ENCODE assay signal across 33 mouse cellular contexts in the genomic region with DNA sequence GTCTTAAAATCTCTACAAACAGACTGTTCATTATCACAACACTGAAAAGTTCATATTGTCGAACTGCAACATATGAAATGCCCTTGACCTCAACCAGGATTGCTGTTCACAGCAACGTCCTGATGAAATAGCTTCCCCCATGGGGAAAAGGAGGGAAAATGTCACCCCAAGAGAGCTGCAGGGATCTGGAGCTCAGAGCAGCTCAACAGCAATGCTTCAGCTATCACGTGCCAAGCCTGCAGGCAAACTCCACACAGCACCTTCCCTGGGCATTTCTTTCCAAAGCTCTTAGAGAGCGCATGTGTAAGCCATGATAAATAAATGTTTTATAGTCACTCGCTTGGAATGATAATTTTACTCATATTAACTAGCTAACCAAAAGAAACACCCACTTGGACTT. TPM values are rescaled to one million over a fixed set of nuclear protein-coding genes. Genes with fewer than 3 reads are reported as not detected.
DNase-seq lines count a peak whose midpoint lies in the region; ATAC-seq and TF ChIP-seq lines count a peak whose summit lies in the region.
"Had no signal": no experiment of that assay in that cellular context is flagged by ENCODE, and none has a peak within 500 bp of the region (broad histone marks: within the 10 kb centered on the region; RNA-seq: fewer than 3 reads in every experiment).

No protein-coding gene starts in this region.

- intact Hi-C loops in heart, postnatal 10 days (cut with DNase I), result no loop called here
- intact Hi-C loops in heart, adult 2 months (cut with DNase I), result no loop called here

- peaks cover 26% of the 10 kb centered on the region for H3K4me1 ChIP-seq in heart, embryonic 12.5 days (replicated peaks)
- no peaks in the 10 kb centered on the region; the same call in 1 of the 2 replicates for H3K4me1 ChIP-seq in heart, postnatal 0 days (ENCODE audit: control insufficient read depth, insufficient read depth)
- H3K4me1 ChIP-seq in heart, adult 2 months (ENCODE audit: control insufficient read depth, insufficient read depth, low read length), result peaks cover 1% of the 10 kb centered on the region; the same call in 1 of the 2 replicates
- no peaks in the 10 kb centered on the region for H3K4me1 ChIP-seq in kidney, embryonic 15.5 days
- peaks cover under 1% of the 10 kb centered on the region; the same call in 1 of the 2 replicates for H3K4me1 ChIP-seq in neural tube, embryonic 15.5 days
- H3K4me1 ChIP-seq: embryonic facial prominence, embryonic 12.5 days; hindbrain, embryonic 10.5 days; hindbrain, embryonic 15.5 days; limb, embryonic 10.5 days; limb, embryonic 15.5 days; liver, embryonic 13.5 days; megakaryocyte, embryonic 14.5 days; midbrain, embryonic 12.5 days; neural tube, embryonic 12.5 days had no signal

- WGBS in heart, embryonic 12.5 days, result 70% methylated on average over 5 of the region's 5 CpGs
- 38% methylated on average over 5 of the region's 5 CpGs for WGBS in heart, postnatal 0 days
- 56% methylated on average over 5 of the region's 5 CpGs for WGBS in heart, adult 2 months
- 80% methylated on average over 5 of the region's 5 CpGs for WGBS in kidney, embryonic 15.5 days
- WGBS in neural tube, embryonic 15.5 days, result 79% methylated on average over 5 of the region's 5 CpGs

- H3K9me3 ChIP-seq in heart, embryonic 12.5 days (replicated peaks), result no peaks in the 10 kb centered on the region
- H3K9me3 ChIP-seq in heart, postnatal 0 days (replicated peaks; ENCODE audit: control insufficient read depth, low read length), result no peaks in the 10 kb centered on the region
- no peaks in the 10 kb centered on the region for H3K9me3 ChIP-seq in kidney, embryonic 15.5 days (replicated peaks)
- H3K9me3 ChIP-seq in neural tube, embryonic 15.5 days (replicated peaks), result no peaks in the 10 kb centered on the region
- H3K9me3 ChIP-seq: embryonic facial prominence, embryonic 12.5 days; hindbrain, embryonic 10.5 days; hindbrain, embryonic 15.5 days; limb, embryonic 10.5 days; limb, embryonic 15.5 days; liver, embryonic 13.5 days; megakaryocyte, embryonic 14.5 days; midbrain, embryonic 12.5 days; neural tube, embryonic 12.5 days had no signal

- peaks cover 12% of the 10 kb centered on the region for H3K36me3 ChIP-seq in heart, embryonic 12.5 days
- H3K36me3 ChIP-seq in heart, postnatal 0 days (replicated peaks; ENCODE audit: control insufficient read depth, insufficient read depth, low read length), result no peaks in the 10 kb centered on the region
- peaks cover 3% of the 10 kb centered on the region; the same call in 1 of the 2 replicates for H3K36me3 ChIP-seq in heart, adult 2 months (ENCODE audit: control insufficient read depth, insufficient read depth, low read length)
- peaks cover 10% of the 10 kb centered on the region for H3K36me3 ChIP-seq in kidney, embryonic 15.5 days
- peaks cover 17% of the 10 kb centered on the region for H3K36me3 ChIP-seq in neural tube, embryonic 15.5 days
- H3K36me3 ChIP-seq: liver, embryonic 13.5 days had no signal

- no peak for TF ChIP-seq POLR2A in heart, adult 2 months (IDR thresholded peaks at IDR 0.05; ENCODE audit: insufficient read depth, low read depth, low read length)

- no peak overlapping the region for H3K9ac ChIP-seq in heart, embryonic 12.5 days
- no peak overlapping the region for H3K9ac ChIP-seq in heart, postnatal 0 days (replicated peaks; ENCODE audit: low read depth, low read length)
- no peak overlapping the region for H3K9ac ChIP-seq in heart, adult 2 months (ENCODE audit: low read depth, low read length)
- no peak overlapping the region for H3K9ac ChIP-seq in kidney, embryonic 15.5 days
- H3K9ac ChIP-seq in neural tube, embryonic 15.5 days (replicated peaks), result no peak overlapping the region
- H3K9ac ChIP-seq: embryonic facial prominence, embryonic 12.5 days; hindbrain, embryonic 15.5 days; limb, embryonic 15.5 days; liver, embryonic 13.5 days; midbrain, embryonic 12.5 days; neural tube, embryonic 12.5 days had no signal

- ATAC-seq in heart, embryonic 12.5 days (ENCODE audit: insufficient number of reproducible peaks, low FRiP score), result no peak
- peak; percentile 64; the same call in 1 of the 2 replicates for ATAC-seq in heart, postnatal 0 days (ENCODE audit: insufficient read depth, low read depth)
- ATAC-seq in kidney, embryonic 15.5 days (replicated peaks; ENCODE audit: low FRiP score), result no peak
- ATAC-seq in neural tube, embryonic 15.5 days (ENCODE audit: low FRiP score), result no peak
- ATAC-seq: forebrain, embryonic 14.5 days; inflammation-experienced regulatory T-cells, adult 6 months; lung, postnatal 0 days had no signal

- H3K79me2 ChIP-seq in heart, adult 2 months (replicated peaks; ENCODE audit: control insufficient read depth, insufficient read depth, low read length), result no peaks in the 10 kb centered on the region

- no peak for TF ChIP-seq EP300 in heart, postnatal 0 days (IDR thresholded peaks at IDR 0.05; ENCODE audit: low read depth)
- TF ChIP-seq EP300 in heart, adult 2 months (IDR thresholded peaks at IDR 0.05; ENCODE audit: insufficient read depth, low read depth, low read length), result no peak

- H3K27me3 ChIP-seq in heart, embryonic 12.5 days (replicated peaks), result no peaks in the 10 kb centered on the region
- no peaks in the 10 kb centered on the region for H3K27me3 ChIP-seq in heart, postnatal 0 days (ENCODE audit: control insufficient read depth, insufficient read depth, low read length)
- H3K27me3 ChIP-seq in heart, adult 2 months (ENCODE audit: control insufficient read depth, insufficient read depth, low read length), result no peaks in the 10 kb centered on the region
- H3K27me3 ChIP-seq in kidney, embryonic 15.5 days, result no peaks in the 10 kb centered on the region
- H3K27me3 ChIP-seq in neural tube, embryonic 15.5 days (replicated peaks), result no peaks in the 10 kb centered on the region
- H3K27me3 ChIP-seq: embryonic facial prominence, embryonic 12.5 days; hindbrain, embryonic 15.5 days; limb, embryonic 15.5 days; liver, embryonic 13.5 days; midbrain, embryonic 12.5 days; neural tube, embryonic 12.5 days had no signal

- no peak for DNase-seq in heart, postnatal 10 days
- DNase-seq in heart, postnatal 0 days (ENCODE audit: low spot score), result peak; percentile 42
- DNase-seq in heart, adult 2 months, result no peak
- DNase-seq in kidney, postnatal 36 days, result peak; percentile 25 to 37
- DNase-seq: B cell, adult 2 months; cerebellum, adult 11 months; cerebellum, adult 9-10 months; embryo, embryonic 11 days; gastrocnemius, postnatal 25 days; heart, adult 18-20 months; layer of hippocampus, adult 9-11 months; liver, embryonic 13.5 days; lung, adult 18-20 months; lung, postnatal 4 days; right cerebral cortex, postnatal 4 days; thymus, adult 18-20 months; thymus, postnatal 25 days had no signal

- no peak for TF ChIP-seq CTCF in heart, postnatal 0 days (IDR thresholded peaks at IDR 0.05; ENCODE audit: low read depth)
- no peak for TF ChIP-seq CTCF in heart, adult 2 months (IDR thresholded peaks at IDR 0.05)

- H3K4me2 ChIP-seq in heart, embryonic 12.5 days, result no peak overlapping the region
- no peak overlapping the region for H3K4me2 ChIP-seq in heart, postnatal 0 days (ENCODE audit: low read depth, low read length)
- no peak overlapping the region for H3K4me2 ChIP-seq in kidney, embryonic 15.5 days
- H3K4me2 ChIP-seq in neural tube, embryonic 15.5 days, result no peak overlapping the region
- H3K4me2 ChIP-seq: embryonic facial prominence, embryonic 12.5 days; hindbrain, embryonic 15.5 days; limb, embryonic 15.5 days; liver, embryonic 13.5 days; midbrain, embryonic 12.5 days; neural tube, embryonic 12.5 days had no signal

- H3K27ac ChIP-seq in heart, embryonic 12.5 days (ENCODE audit: poor library complexity, severe bottlenecking), result 0 out of 2 replicates have a peak overlapping the region, but pooled peaks have one; percentile 21
- peak overlapping the region; percentile 49 for H3K27ac ChIP-seq in heart, postnatal 0 days (ENCODE audit: low read depth)
- no peak overlapping the region; the same call in 1 of the 2 replicates for H3K27ac ChIP-seq in heart, adult 2 months
- H3K27ac ChIP-seq in kidney, embryonic 15.5 days, result no peak overlapping the region
- no peak overlapping the region for H3K27ac ChIP-seq in neural tube, embryonic 15.5 days (replicated peaks)
- H3K27ac ChIP-seq: embryonic facial prominence, embryonic 12.5 days; hindbrain, embryonic 10.5 days; hindbrain, embryonic 15.5 days; limb, embryonic 10.5 days; limb, embryonic 15.5 days; liver, embryonic 13.5 days; midbrain, embryonic 12.5 days; neural tube, embryonic 12.5 days; stomach, postnatal 0 days had no signal

- H3K4me3 ChIP-seq in heart, embryonic 12.5 days, result no peak overlapping the region
- no peak overlapping the region for H3K4me3 ChIP-seq in heart, postnatal 0 days (ENCODE audit: low read depth, low read length)
- H3K4me3 ChIP-seq in heart, adult 2 months, result no peak overlapping the region
- no peak overlapping the region for H3K4me3 ChIP-seq in kidney, embryonic 15.5 days (replicated peaks)
- H3K4me3 ChIP-seq in neural tube, embryonic 15.5 days (replicated peaks), result no peak overlapping the region
- H3K4me3 ChIP-seq: embryonic facial prominence, embryonic 12.5 days; hindbrain, embryonic 10.5 days; hindbrain, embryonic 15.5 days; limb, embryonic 10.5 days; limb, embryonic 15.5 days; liver, embryonic 13.5 days; megakaryocyte, embryonic 14.5 days; midbrain, embryonic 12.5 days; myocyte; neural tube, embryonic 12.5 days had no signal

RNA-seq across cellular contexts. Expression of gene Ift81, which starts 42.3 kb away (rescaled TPM):
- 25.2 and 30.0 TPM in 2 replicates for polyA plus RNA-seq in heart, embryonic 12.5 days (2016; fragmentation: Nextera tagmentation; extraction: Ambion mirVana)
- total RNA-seq in heart, postnatal 10 days (2021), result 10 to 100 TPM; 51.7 to 53.1 TPM
- 36.3 and 43.8 TPM in 2 replicates for total RNA-seq in heart, postnatal 0 days (2014; rRNA removed; ENCODE audit: low replicate concordance)
- 50.3 and 51.6 TPM in 2 replicates for polyA plus RNA-seq in heart, postnatal 0 days (2015; fragmentation: Nextera tagmentation; extraction: Ambion mirVana)
- total RNA-seq in heart, adult 2 months (2021), result 10 to 100 TPM; 78.1 to 97.0 TPM
- 11.4 and 25.3 TPM in 2 replicates for polyA plus RNA-seq in heart, adult 2 months (2012; rRNA removed)
- 41.4 and 43.0 TPM in 2 replicates for polyA plus RNA-seq in kidney, embryonic 15.5 days (2015; fragmentation: Nextera tagmentation; extraction: Ambion mirVana)
- polyA plus RNA-seq in neural tube, embryonic 15.5 days (2015; fragmentation: Nextera tagmentation; extraction: Ambion mirVana), result 59.2 and 60.6 TPM in 2 replicates

Comparison
In these comparisons a context has a peak if more than half of its experiments do, and no peak if none do; other contexts are left out.
1. H3K27ac ChIP-seq: peak in heart, embryonic 12.5 days (single experiment) and heart, postnatal 0 days (single experiment); none in heart, adult 2 months (single experiment), kidney, embryonic 15.5 days (single experiment) and neural tube, embryonic 15.5 days (single experiment).
2. DNase-seq: peak in heart, postnatal 0 days (single experiment) and kidney, postnatal 36 days (2 of 2); none in heart, postnatal 10 days (0 of 2) and heart, adult 2 months (0 of 2).